Mouse (Mus musculus) myocyte (in vitro differentiated cells): ENCODE data around the gene Srrt.

Source experiments
- POLR2AphosphoS2 ChIP-seq: IDR thresholded peaks from one replicate; pipeline ENCODE4 v1.6.1; 2011; ENCODE audit warnings: low read depth, control low read depth; ENCODE audit not compliant: insufficient read length
- REST ChIP-seq: IDR thresholded peaks from one replicate; pipeline ENCODE4 v1.6.1; 2011; ENCODE audit warnings: mild to moderate bottlenecking, control low read depth, moderate library complexity; ENCODE audit not compliant: insufficient read depth, insufficient read length
- USF1 ChIP-seq: IDR thresholded peaks from one replicate; pipeline ENCODE4 v1.6.1; 2011; ENCODE audit warnings: low read depth, mild to moderate bottlenecking, control low read depth, moderate library complexity

DNA sequence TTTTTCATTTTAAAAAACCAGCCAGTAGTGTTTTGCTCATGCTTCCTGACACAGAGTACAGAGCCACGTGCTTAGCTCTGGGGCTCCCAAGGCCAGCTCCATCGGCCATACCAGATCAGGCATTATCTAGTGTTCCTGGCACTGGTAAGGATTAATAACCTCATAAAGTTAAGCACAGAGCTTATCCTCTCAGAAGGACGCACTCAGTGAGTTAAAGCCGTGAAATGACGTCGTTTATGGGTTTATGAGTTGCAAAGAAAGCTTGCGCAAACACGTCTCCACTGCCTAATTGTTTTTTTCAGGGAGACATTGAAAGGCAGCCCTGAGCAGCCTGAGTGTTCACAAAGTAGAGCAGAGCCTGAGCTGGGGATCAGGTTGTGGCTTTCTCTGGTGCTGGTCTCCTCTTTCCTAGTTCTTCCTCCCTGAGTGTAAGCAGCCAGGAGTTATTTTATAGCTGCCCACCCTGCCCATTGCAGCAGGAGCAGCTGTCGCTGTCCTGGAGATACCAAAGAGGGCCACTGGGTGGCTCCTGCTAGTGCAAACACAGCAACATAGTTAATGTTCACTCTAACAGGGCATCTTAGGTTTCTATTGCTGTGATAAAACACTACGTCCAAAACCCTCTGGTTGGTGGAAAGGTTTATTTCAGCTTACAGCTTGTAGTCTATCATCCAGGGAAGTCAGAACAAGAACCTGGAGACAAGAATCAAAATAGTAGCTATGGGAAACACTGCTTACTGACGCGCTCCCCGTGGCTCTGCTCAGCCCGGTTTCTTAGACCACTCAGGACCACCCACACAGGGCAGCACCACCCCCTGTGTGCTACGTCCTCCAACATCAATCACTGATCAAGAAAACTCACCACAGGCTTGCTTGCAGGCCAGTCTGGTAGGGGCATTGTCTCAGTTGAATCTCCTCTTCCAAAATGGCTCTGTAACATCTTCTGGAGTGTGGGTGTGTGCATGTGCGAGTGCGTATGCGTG is 29.8 kb downstream of the Srrt start:
- TF ChIP-seq USF1, result no peak
- TF ChIP-seq POLR2AphosphoS2, result no peak
- no peak for TF ChIP-seq REST
